Mouse (Mus musculus): ENCODE measurements around the gene Odf4. TPM values are rescaled to one million over a fixed set of nuclear protein-coding genes. Genes with fewer than 3 reads are reported as not detected.

The Odf4 gene
- polyA plus RNA-seq, 3 experiments from 2014 or later, result not detected

GRCm38 (mm10) chr11:68901351-68902046, 25.4 kb downstream of the Odf4 start, which contains the start of gene Rpl26:
Gene Rpl26, plus strand, starts transcription at chr11:68901583.
- ATAC-seq, result peak; percentile 92

DNA sequence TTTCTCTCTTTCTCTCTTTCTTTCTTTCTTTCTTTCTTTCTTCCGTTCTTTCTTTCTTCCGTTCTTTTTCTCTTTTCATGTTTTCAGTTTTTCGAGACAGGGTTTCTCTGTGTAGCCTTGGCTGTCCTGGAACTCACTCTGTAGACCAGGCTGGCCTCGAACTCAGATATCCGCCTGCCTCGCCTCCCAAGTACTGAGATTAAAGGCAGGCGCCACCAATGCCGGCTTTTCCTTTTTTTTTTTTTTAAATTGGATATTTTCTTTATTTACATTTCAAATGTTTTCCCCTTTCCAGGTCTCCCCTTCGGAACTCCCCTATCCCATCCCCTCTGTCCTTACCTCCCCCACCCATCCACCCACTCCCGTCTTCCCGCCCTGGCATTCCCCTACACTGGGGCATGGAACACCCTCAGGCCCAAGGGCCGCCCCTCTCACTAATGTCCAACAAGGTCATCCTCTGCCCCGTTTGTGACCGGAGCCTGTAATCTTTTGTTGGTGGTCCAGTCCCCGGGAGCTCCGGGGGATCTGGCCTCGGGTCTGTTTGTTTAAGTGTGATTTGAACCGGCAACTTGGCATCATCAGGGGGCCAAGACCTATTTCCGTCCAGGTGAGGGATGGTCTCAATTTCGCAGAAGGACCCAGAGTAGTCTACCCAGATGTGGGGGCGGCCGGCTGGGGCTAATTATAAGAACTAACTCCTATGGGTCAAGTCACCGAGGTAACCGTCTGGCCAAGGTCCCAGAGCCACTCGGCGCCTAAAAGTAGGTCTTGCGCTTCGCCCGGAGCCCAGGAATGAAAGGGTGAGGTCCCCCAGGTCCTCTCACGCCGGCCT, 26.1 kb downstream of the Odf4 start:
- ATAC-seq, result no peak

DNA sequence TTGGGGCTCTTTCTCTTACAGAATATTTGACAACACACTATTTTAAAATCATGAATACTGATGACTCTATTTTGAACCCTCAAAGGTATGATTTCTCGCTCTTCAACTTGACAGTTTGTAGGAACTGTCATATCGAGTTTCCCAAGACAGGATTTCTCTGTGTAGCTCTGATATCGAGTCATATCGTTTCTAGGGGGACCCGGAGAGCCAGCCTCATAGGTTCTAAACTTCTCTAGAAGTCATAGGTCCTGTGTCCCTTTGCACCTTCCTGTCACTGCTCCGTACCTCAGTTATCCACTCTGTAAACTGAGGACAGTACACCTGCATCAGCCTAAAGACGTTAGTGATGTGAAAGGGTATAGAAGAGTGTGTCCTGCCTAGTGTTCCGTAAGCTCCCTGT, 27.1 kb downstream of the Odf4 start:
- no peak for ATAC-seq

GRCm38 (mm10) chr11:68898790-68899189, 28.1 kb downstream of the Odf4 start:
- no peak for ATAC-seq

GRCm38 (mm10) chr11:68897838-68898237, 29.0 kb downstream of the Odf4 start:
- no peak for ATAC-seq

- peak; percentile 49 for ATAC-seq
Measured at GRCm38 (mm10) chr11:68897120-68897519, 29.8 kb downstream of the Odf4 start.

DNA sequence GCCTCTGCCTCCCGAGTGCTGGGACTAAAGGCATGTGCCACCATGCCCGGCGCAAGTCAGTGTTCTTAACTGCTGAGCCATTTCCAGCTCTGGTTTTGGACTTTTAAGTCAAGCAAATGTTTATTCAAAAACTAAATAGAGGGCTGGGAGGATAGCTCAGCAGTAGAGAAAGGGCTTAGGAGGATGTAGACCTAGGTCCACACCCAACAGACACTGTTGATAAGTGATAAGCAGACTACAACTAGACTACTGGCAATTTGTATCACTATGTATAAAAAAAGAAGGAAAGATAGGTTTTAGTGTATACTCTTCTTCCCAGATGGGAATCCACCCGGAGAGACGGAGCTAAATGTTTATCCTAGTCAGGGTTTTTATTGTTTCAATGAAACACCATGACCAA, 30.6 kb downstream of the Odf4 start:
- no peak for ATAC-seq

GRCm38 (mm10) chr11:68893911-68894464, 32.9 kb downstream of the Odf4 start:
- no peak for ATAC-seq

- ATAC-seq, result no peak
Measured at GRCm38 (mm10) chr11:68892233-68892832, 34.5 kb downstream of the Odf4 start.

GRCm38 (mm10) chr11:68891823-68892222, 35.1 kb downstream of the Odf4 start:
- no peak for ATAC-seq

- ATAC-seq, result no peak
Measured at GRCm38 (mm10) chr11:68890625-68891024, 36.3 kb downstream of the Odf4 start.

DNA sequence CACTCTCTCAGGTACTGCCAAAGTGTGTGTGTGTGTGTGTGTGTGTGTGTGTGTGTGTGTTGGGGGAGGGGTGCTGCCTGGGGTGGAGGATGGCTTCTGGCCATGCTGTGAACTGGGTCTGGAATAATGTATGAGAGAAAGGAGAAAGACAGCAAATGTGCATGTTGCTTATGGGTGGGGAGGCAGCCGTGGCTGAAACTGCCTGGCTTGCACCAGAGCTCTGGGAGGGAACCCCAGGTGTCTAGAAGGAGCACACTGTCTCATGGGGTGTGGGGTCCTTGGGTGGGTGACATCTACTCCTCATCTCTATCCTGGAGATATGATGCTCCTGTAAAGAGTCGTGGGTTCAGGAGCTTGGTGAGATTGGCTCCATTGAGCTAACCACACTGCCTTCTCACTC, 38.2 kb downstream of the Odf4 start:
- no peak for ATAC-seq

GRCm38 (mm10) chr11:68888253-68888652, 38.6 kb downstream of the Odf4 start, which contains the start of gene Rnf222:
Gene Rnf222, plus strand, starts transcription at chr11:68888553.
- ATAC-seq, result no peak

DNA sequence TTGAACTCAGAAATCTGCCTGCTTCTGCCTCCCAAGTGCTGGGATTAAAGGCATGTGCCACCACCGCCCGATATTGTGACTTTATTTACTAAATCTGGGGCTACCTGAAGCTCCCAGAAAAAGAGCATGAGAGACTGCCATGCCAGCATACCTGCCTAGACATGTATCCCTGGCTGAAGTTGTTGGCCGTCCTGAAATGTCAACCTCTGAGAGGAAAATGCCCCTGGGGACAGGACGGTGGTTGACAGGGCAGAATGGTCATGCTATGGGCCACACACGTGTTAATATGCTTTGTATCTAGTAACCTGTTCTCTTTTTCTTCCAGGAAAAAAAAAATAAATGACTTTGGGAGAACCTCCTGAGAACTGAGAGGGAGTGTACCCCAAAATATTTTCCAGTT, 40.8 kb downstream of the Odf4 start:
- no peak for ATAC-seq

GRCm38 (mm10) chr11:68884368-68884767, 42.5 kb downstream of the Odf4 start:
- ATAC-seq, result no peak

- no peak for ATAC-seq
Measured at GRCm38 (mm10) chr11:68883843-68884242, 43.0 kb downstream of the Odf4 start.

DNA sequence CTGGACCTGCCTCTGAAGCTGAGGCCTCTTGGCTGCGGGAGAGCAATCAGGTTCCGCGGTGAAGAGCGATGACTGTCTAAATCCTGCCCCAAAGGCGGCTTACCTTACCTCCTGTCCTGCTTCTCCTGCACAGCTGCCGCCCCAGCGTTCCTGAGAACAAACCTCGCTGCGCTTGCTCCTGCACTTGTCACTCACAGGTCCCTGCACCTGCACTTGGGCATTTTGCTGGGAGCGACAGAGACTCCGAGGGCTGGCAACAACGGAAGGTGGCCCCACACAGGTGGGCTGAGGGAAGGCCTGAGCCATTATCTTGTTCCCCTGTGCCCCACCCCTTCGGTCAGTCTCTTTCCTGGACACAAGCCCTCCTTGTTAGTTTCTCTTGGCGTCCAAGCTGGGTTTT, 44.8 kb downstream of the Odf4 start:
- no peak for ATAC-seq

DNA sequence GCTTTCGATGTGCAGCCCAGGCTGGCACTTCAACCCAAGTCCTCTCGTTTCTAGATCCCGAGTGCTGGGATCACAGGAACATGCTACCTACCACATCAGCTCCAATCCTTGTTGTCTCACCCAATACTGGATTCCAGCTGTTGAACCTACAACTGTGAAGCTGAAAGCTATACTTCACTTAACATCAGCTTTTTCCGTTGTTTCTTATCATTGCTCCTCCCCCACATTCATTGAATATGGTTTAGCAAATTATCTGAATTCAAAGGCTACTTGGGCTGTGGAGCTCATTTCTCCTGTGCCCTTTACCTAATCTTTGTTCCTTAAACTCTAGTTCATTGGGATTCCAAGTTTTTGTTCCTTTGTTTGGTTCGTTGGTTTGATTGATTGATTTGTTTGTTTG, 48.1 kb downstream of the Odf4 start:
- ATAC-seq, result no peak

DNA sequence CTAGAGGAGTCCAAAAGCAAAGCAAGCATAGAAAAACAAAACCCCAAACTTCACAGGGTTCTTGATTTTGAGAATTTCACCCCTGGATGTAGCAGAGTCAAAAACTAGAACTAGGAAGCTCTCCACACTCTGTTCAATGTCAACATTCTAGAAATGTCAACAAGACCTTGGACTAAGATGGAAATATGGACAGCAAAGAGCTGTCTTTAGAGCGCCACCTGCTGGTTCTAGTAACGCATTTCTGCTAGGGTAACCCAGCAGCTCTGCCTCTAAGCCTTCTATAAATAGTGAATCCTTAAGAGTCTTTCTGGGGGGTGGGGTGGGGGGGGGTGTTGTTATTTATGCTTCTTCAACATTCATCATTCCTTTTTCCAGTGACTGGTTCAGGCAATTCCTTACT, 52.0 kb downstream of the Odf4 start:
- no peak for ATAC-seq
